Mouse (Mus musculus) liver, embryonic 14.5 days (tissue): ENCODE data around the gene Casp2. TPM values are rescaled to one million over a fixed set of nuclear protein-coding genes. Genes with fewer than 3 reads are reported as not detected.

Experiments used
- ATAC-seq: fragments of 200-750 bp; cut with Nextera tagmentation; 2 replicates; pipeline ENCODE4 v1.8.0; 2017; ENCODE audit warnings: moderate number of reproducible peaks, mild to moderate bottlenecking, moderate library complexity; ENCODE audit not compliant: insufficient read depth
- DNase-seq, 3 experiments: peaks; one replicate each; pipeline ENCODE4 v3.0.0-alpha.2; 2012 to 2013; ENCODE audit warnings: low read depth in 3 of 3, low spot score in 3 of 3
- H3K27ac ChIP-seq: fragments of 300-500 bp; sonication (generic); 2 replicates; pipeline ENCODE4 v1.5.1; 2014; ENCODE audit warnings: moderate library complexity, mild to moderate bottlenecking, control low read depth, inconsistent platforms
- H3K27me3 ChIP-seq: fragments of 300-500 bp; sonication (generic); 2 replicates; pipeline ENCODE4 v1.6.1; 2014; ENCODE audit warnings: mild to moderate bottlenecking, low read length, moderate library complexity; ENCODE audit not compliant: control insufficient read depth, insufficient read depth
- H3K36me3 ChIP-seq: fragments of 300-500 bp; sonication (generic); replicated peaks from 2 replicates; pipeline ENCODE4 v1.6.1; 2014; ENCODE audit warnings: low read depth; ENCODE audit not compliant: control insufficient read depth, insufficient read depth
- H3K4me1 ChIP-seq, 2 experiments: fragments of 200-500 bp in 1 of 2; fragments of 300-500 bp in 1 of 2; sonication (generic) in 1 of 2; replicated peaks; 2 replicates each; pipeline ENCODE4 v1.6.1; 2012 to 2014; ENCODE audit warnings: antibody characterized with exemption in 1 of 2, inconsistent platforms in 1 of 2, low read length in 1 of 2; ENCODE audit not compliant: control insufficient read depth in 2 of 2, insufficient read depth in 2 of 2
- H3K4me2 ChIP-seq: fragments of 300-500 bp; sonication (generic); 2 replicates; pipeline ENCODE4 v1.6.1; 2014; ENCODE audit warnings: low read depth, mild to moderate bottlenecking, control low read depth, moderate library complexity
- H3K4me3 ChIP-seq, 2 experiments: fragments of 200-500 bp in 1 of 2; fragments of 300-500 bp in 1 of 2; sonication (generic) in 1 of 2; 2 replicates each; pipeline ENCODE4 v1.5.1; 2012 to 2014; ENCODE audit warnings: low read depth in 2 of 2, low read length in 2 of 2, mild to moderate bottlenecking in 2 of 2, control low read depth in 1 of 2, inconsistent platforms in 1 of 2, moderate library complexity in 1 of 2; ENCODE audit not compliant: insufficient read depth in 1 of 2
- H3K9ac ChIP-seq: fragments of 300-500 bp; sonication (generic); replicated peaks from 2 replicates; pipeline ENCODE4 v1.6.1; 2014; ENCODE audit warnings: mild to moderate bottlenecking, control low read depth, moderate library complexity
- H3K9me3 ChIP-seq: fragments of 300-500 bp; sonication (generic); 2 replicates; pipeline ENCODE4 v1.6.1; 2016; ENCODE audit warnings: low read length, mixed read lengths; ENCODE audit not compliant: control insufficient read depth
- CTCF ChIP-seq: IDR thresholded peaks from 2 replicates; pipeline ENCODE4 v1.5.1; 2016; ENCODE audit warnings: antibody characterized with exemption, low read depth, control low read depth
- EP300 ChIP-seq: IDR thresholded peaks from 2 replicates; pipeline ENCODE4 v1.6.1; 2016; ENCODE audit warnings: antibody characterized with exemption, low read depth
- WGBS: fragments of 180-500 bp; shearing (Covaris S2); extraction: QIAGEN DNeasy Blood & Tissue Kit; methylation state at CpG from one replicate; pipeline ENCODE4 v1.1.7; 2014; ENCODE audit not compliant: insufficient replicate concordance; 5-methylcytosine and 5-hydroxymethylcytosine counted together
- polyA plus RNA-seq, 2 experiments: library from polyadenylated mRNA; depleted of rRNA in 1 of 2; stranded (reverse) in 1 of 2; unstranded in 1 of 2; fragments of >200 nt; fragmentation: Nextera tagmentation in 1 of 2; extraction: Ambion mirVana in 1 of 2; gene quantifications; 2 replicates each; pipeline versions ENCODE4 v1.2.1 to v1.2.3; 2012 to 2014

Casp2 gene
- polyA plus RNA-seq, 2 experiments = 21.9 to 26.1 TPM

GRCm38 (mm10) chr6:42330216-42330615 lies 65.4 kb downstream of the Casp2 start:
- Histone ChIP-seq H3K4me3 (no peak overlapping the region), H3K9ac (no peak overlapping the region), H3K27ac (no peak overlapping the region), H3K36me3 (no peaks in the 10 kb centered on the region), H3K4me1 (peaks cover 0 to 2% of the 10 kb centered on the region in 2 experiments; a peak in 2 of 4 replicates), H3K9me3 (no peaks in the 10 kb centered on the region), H3K4me2 (no peak overlapping the region), H3K27me3 (peaks cover 4% of the 10 kb centered on the region)
- ATAC-seq = no peak
- TF ChIP-seq CTCF (no peak), EP300 (no peak)
- DNase-seq = no peak
- WGBS = 54% methylated on average over 3 of the region's 3 CpGs

- Histone ChIP-seq H3K9me3 (no peaks in the 10 kb centered on the region), H3K36me3 (no peaks in the 10 kb centered on the region), H3K4me3 (no peak overlapping the region), H3K9ac (no peak overlapping the region), H3K27ac (no peak overlapping the region), H3K4me2 (no peak overlapping the region), H3K4me1 (peaks cover 0 to 2% of the 10 kb centered on the region in 2 experiments; a peak in 2 of 4 replicates), H3K27me3 (no peaks in the 10 kb centered on the region)
- no peak for TF ChIP-seq EP300
- no peak for TF ChIP-seq CTCF
- 68% methylated on average over 3 of the region's 3 CpGs for WGBS
- no peak for ATAC-seq
- DNase-seq = no peak
Observed at GRCm38 (mm10) chr6:42330946-42331345, 66.2 kb downstream of the Casp2 start.

Other genes with a start within 250 kb of the Casp2 start
- gene Sva, start 226.6 kb upstream of the Casp2 start, polyA plus RNA-seq (2012; rRNA removed) = not detected in 2 replicates
- not detected in 2 replicates for gene Sva, start 226.6 kb upstream of the Casp2 start, polyA plus RNA-seq (2014; fragmentation: Nextera tagmentation; extraction: Ambion mirVana)
- gene Tas2r139, start 124.0 kb upstream of the Casp2 start, polyA plus RNA-seq (2012; rRNA removed) = not detected in 2 replicates
- not detected in 2 replicates for gene Tas2r139, start 124.0 kb upstream of the Casp2 start, polyA plus RNA-seq (2014; fragmentation: Nextera tagmentation; extraction: Ambion mirVana)
- gene Tas2r144, start 49.7 kb upstream of the Casp2 start, polyA plus RNA-seq (2012; rRNA removed) = not detected in 2 replicates
- not detected in 2 replicates for gene Tas2r144, start 49.7 kb upstream of the Casp2 start, polyA plus RNA-seq (2014; fragmentation: Nextera tagmentation; extraction: Ambion mirVana)
- 4.0 and 4.7 TPM in 2 replicates for gene Gstk1, start 19.1 kb upstream of the Casp2 start, polyA plus RNA-seq (2012; rRNA removed)
- 5.6 and 6.3 TPM in 2 replicates for gene Gstk1, start 19.1 kb upstream of the Casp2 start, polyA plus RNA-seq (2014; fragmentation: Nextera tagmentation; extraction: Ambion mirVana)
- 0.02 and 0.03 TPM in 2 replicates for gene Tmem139, start 3.0 kb upstream of the Casp2 start, polyA plus RNA-seq (2012; rRNA removed)
- gene Tmem139, start 3.0 kb upstream of the Casp2 start, polyA plus RNA-seq (2014; fragmentation: Nextera tagmentation; extraction: Ambion mirVana) = not detected in 2 replicates
- 0.17 and 0.30 TPM in 2 replicates for gene Clcn1, start 21.7 kb downstream of the Casp2 start, polyA plus RNA-seq (2012; rRNA removed)
- gene Clcn1, start 21.7 kb downstream of the Casp2 start, polyA plus RNA-seq (2014; fragmentation: Nextera tagmentation; extraction: Ambion mirVana) = 0.05 TPM in 1 of 2 replicates, not detected in the other
- 0.08 TPM in 2 replicates for gene Fam131b, start 59.7 kb downstream of the Casp2 start, polyA plus RNA-seq (2012; rRNA removed)
- gene Fam131b, start 59.7 kb downstream of the Casp2 start, polyA plus RNA-seq (2014; fragmentation: Nextera tagmentation; extraction: Ambion mirVana) = 0.06 TPM in 1 of 2 replicates, not detected in the other
- gene Zyx, start 84.6 kb downstream of the Casp2 start, polyA plus RNA-seq (2012; rRNA removed) = 26.7 and 27.7 TPM in 2 replicates
- gene Zyx, start 84.6 kb downstream of the Casp2 start, polyA plus RNA-seq (2014; fragmentation: Nextera tagmentation; extraction: Ambion mirVana) = 30.2 and 36.5 TPM in 2 replicates
- gene Epha1, start 108.3 kb downstream of the Casp2 start, polyA plus RNA-seq (2012; rRNA removed) = 3.5 and 4.0 TPM in 2 replicates
- 1.4 and 1.7 TPM in 2 replicates for gene Epha1, start 108.3 kb downstream of the Casp2 start, polyA plus RNA-seq (2014; fragmentation: Nextera tagmentation; extraction: Ambion mirVana)
- not detected in 2 replicates for gene Tas2r143, start 135.3 kb downstream of the Casp2 start, polyA plus RNA-seq (2012; rRNA removed)
- gene Tas2r143, start 135.3 kb downstream of the Casp2 start, polyA plus RNA-seq (2014; fragmentation: Nextera tagmentation; extraction: Ambion mirVana) = not detected in 2 replicates
- not detected in 2 replicates for gene Tas2r135, start 140.4 kb downstream of the Casp2 start, polyA plus RNA-seq (2012; rRNA removed)
- gene Tas2r135, start 140.4 kb downstream of the Casp2 start, polyA plus RNA-seq (2014; fragmentation: Nextera tagmentation; extraction: Ambion mirVana) = not detected in 2 replicates
- not detected in 2 replicates for gene Tas2r126, start 169.6 kb downstream of the Casp2 start, polyA plus RNA-seq (2012; rRNA removed)
- gene Tas2r126, start 169.6 kb downstream of the Casp2 start, polyA plus RNA-seq (2014; fragmentation: Nextera tagmentation; extraction: Ambion mirVana) = not detected in 2 replicates
- gene Olfr458, start 200.2 kb downstream of the Casp2 start, polyA plus RNA-seq (2012; rRNA removed) = not detected in 2 replicates
- not detected in 2 replicates for gene Olfr458, start 200.2 kb downstream of the Casp2 start, polyA plus RNA-seq (2014; fragmentation: Nextera tagmentation; extraction: Ambion mirVana)
- gene Olfr457, start 211.3 kb downstream of the Casp2 start, polyA plus RNA-seq (2012; rRNA removed) = not detected in 2 replicates
- not detected in 2 replicates for gene Olfr457, start 211.3 kb downstream of the Casp2 start, polyA plus RNA-seq (2014; fragmentation: Nextera tagmentation; extraction: Ambion mirVana)
- gene Olfr456, start 222.2 kb downstream of the Casp2 start, polyA plus RNA-seq (2012; rRNA removed) = not detected in 2 replicates
- gene Olfr456, start 222.2 kb downstream of the Casp2 start, polyA plus RNA-seq (2014; fragmentation: Nextera tagmentation; extraction: Ambion mirVana) = not detected in 2 replicates